Mouse (Mus musculus) E14TG2a.4 (cell line): ENCODE data around the gene Mllt11.

ENCODE experiments used
- CTCF ChIP-seq: conservative IDR thresholded peaks from 2 replicates; pipeline ENCODE4 v1.5.1; 2014; ENCODE audit warnings: low read length
- NANOG ChIP-seq: IDR thresholded peaks from 2 replicates; pipeline ENCODE4 v1.6.1; 2014; ENCODE audit warnings: borderline replicate concordance, low read length, mixed read lengths
- POU5F1 ChIP-seq: IDR thresholded peaks from 2 replicates; pipeline ENCODE4 v1.6.1; 2014; ENCODE audit warnings: low read length, borderline replicate concordance

GRCm38 (mm10) chr3:95200132-95200531 lies 31.8 kb downstream of the Mllt11 start:
- TF ChIP-seq CTCF (no peak), POU5F1 (no peak), NANOG (no peak)
